Mouse (Mus musculus): ENCODE data around the gene Anxa11. TPM values are rescaled to one million over a fixed set of nuclear protein-coding genes. Genes with fewer than 3 reads are reported as not detected.

Anxa11 gene
- total and polyA plus RNA-seq, 3 experiments = 7.6 to 40.5 TPM; not detected in 1

GRCm38 (mm10) chr14:25863721-25864120 is 21.8 kb downstream of the Anxa11 start:
- TF ChIP-seq TBP (IDR thresholded peaks at IDR 0.05; ENCODE audit: low read depth, low read length) = no peak
- no peak for TF ChIP-seq POLR2A (IDR thresholded peaks at IDR 0.05; ENCODE audit: control insufficient read depth in 1 of 2, insufficient read depth in 1 of 2, low read depth in 1 of 2, low read length in 2 of 2, poor library complexity in 1 of 2)
- no peak for TF ChIP-seq MAZ (IDR thresholded peaks at IDR 0.05; ENCODE audit: low read depth, low read length)
- no peak for TF ChIP-seq ZMIZ1 (IDR thresholded peaks at IDR 0.05; ENCODE audit: low read depth, low read length)
- no peak for TF ChIP-seq RCOR1 (IDR thresholded peaks at IDR 0.05; ENCODE audit: low read depth, low read length)
- no peak for TF ChIP-seq NELFE (IDR thresholded peaks at IDR 0.05; ENCODE audit: low read depth, low read length)
- no peak for TF ChIP-seq MAX (IDR thresholded peaks at IDR 0.05; ENCODE audit: low read length)
- no peak for TF ChIP-seq SMC3 (IDR thresholded peaks at IDR 0.05; ENCODE audit: low read depth, low read length)
- TF ChIP-seq USF2 (IDR thresholded peaks at IDR 0.05; ENCODE audit: borderline replicate concordance in 1 of 2, insufficient read depth in 1 of 2, low read depth in 1 of 2, low read length in 2 of 2) = no peak

DNA sequence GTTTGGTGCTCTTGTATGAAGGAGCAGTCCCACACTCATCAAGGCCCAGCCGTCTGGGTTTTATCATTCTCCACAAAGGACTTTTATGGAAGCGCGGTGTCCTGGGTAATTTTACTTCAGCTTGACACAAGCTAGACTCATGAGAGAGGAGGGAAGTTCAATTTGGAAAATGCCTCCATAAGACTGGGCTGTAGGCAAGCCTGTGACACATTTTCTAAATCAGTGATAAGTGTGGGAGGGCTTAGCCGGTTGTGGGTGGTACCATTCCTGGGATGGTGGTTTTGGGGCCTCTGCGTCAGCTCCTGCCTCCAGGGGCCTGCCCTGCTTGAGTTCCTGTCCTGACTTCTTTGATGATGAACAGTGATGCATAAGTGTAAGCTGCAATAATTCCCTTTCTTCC is 23.3 kb downstream of the Anxa11 start:
- H3K79me2 ChIP-seq (ENCODE audit: control insufficient read depth, insufficient read depth, low read length, poor library complexity) = no peaks in the 10 kb centered on the region
- peaks cover 0 to 21% of the 10 kb centered on the region in 2 experiments; a peak in 2 of 4 replicates for H3K36me3 ChIP-seq (ENCODE audit: control insufficient read depth in 1 of 2, insufficient read depth in 2 of 2, low read length in 2 of 2)
- H3K9me3 ChIP-seq (replicated peaks; ENCODE audit: insufficient read depth, low read length) = no peaks in the 10 kb centered on the region
- H3K4me1 ChIP-seq (ENCODE audit: control insufficient read depth in 1 of 2, insufficient read depth in 2 of 2, low read length in 2 of 2) = peaks cover 13 to 29% of the 10 kb centered on the region in 2 experiments
- H3K27me3 ChIP-seq (ENCODE audit: control insufficient read depth in 1 of 2, insufficient read depth in 2 of 2, low read length in 2 of 2) = no peaks in the 10 kb centered on the region
- no peak overlapping the region for H3K4me3 ChIP-seq (ENCODE audit: control insufficient read depth in 1 of 2, insufficient read depth in 1 of 2, low read depth in 2 of 2, low read length in 2 of 2)
- no peak for TF ChIP-seq TBP (IDR thresholded peaks at IDR 0.05; ENCODE audit: low read depth, low read length)
- no peak for TF ChIP-seq HCFC1 (IDR thresholded peaks at IDR 0.05; ENCODE audit: low read depth, low read length)
- TF ChIP-seq UBTF (IDR thresholded peaks at IDR 0.05; ENCODE audit: borderline replicate concordance, insufficient read depth, low read depth, low read length) = no peak
- no peak for TF ChIP-seq CTCF (IDR thresholded peaks at IDR 0.05 in 2 of 3, conservative IDR thresholded peaks at IDR 0.05 in 1 of 3; ENCODE audit: control insufficient read depth in 1 of 3, insufficient read depth in 1 of 3, low read depth in 2 of 3, low read length in 3 of 3, poor library complexity in 1 of 3, severe bottlenecking in 1 of 3)
- no peak overlapping the region for H3K9ac ChIP-seq (ENCODE audit: control insufficient read depth, low read depth, low read length, poor library complexity, severe bottlenecking)
- no peak overlapping the region for H3K27ac ChIP-seq (ENCODE audit: control insufficient read depth, low read depth, low read length)
- DNase-seq (ENCODE audit: low read depth, low spot score) = no peak

More at GRCm38 (mm10) chr14:25863721-25864120, 21.8 kb downstream of the Anxa11 start:
- no peak overlapping the region for H3K27ac ChIP-seq (ENCODE audit: control insufficient read depth, low read depth, low read length)
- no peak overlapping the region for H3K9ac ChIP-seq (ENCODE audit: control insufficient read depth, low read depth, low read length, poor library complexity, severe bottlenecking)
- H3K79me2 ChIP-seq (ENCODE audit: control insufficient read depth, insufficient read depth, low read length, poor library complexity) = no peaks in the 10 kb centered on the region
- DNase-seq (ENCODE audit: low read depth, low spot score) = no peak
- peaks cover 11 to 20% of the 10 kb centered on the region in 2 experiments for H3K4me1 ChIP-seq (ENCODE audit: control insufficient read depth in 1 of 2, insufficient read depth in 2 of 2, low read length in 2 of 2)
- no peaks in the 10 kb centered on the region for H3K27me3 ChIP-seq (ENCODE audit: control insufficient read depth in 1 of 2, insufficient read depth in 2 of 2, low read length in 2 of 2)
- no peak overlapping the region for H3K4me3 ChIP-seq (ENCODE audit: control insufficient read depth in 1 of 2, insufficient read depth in 1 of 2, low read depth in 2 of 2, low read length in 2 of 2)
- peaks cover 0 to 16% of the 10 kb centered on the region in 2 experiments; a peak in 2 of 4 replicates for H3K36me3 ChIP-seq (ENCODE audit: control insufficient read depth in 1 of 2, insufficient read depth in 2 of 2, low read length in 2 of 2)
- no peaks in the 10 kb centered on the region for H3K9me3 ChIP-seq (replicated peaks; ENCODE audit: insufficient read depth, low read length)

GRCm38 (mm10) chr14:25866384-25866783 is 24.4 kb downstream of the Anxa11 start:
- Histone ChIP-seq H3K4me3 (ENCODE audit: control insufficient read depth in 1 of 2, insufficient read depth in 1 of 2, low read depth in 2 of 2, low read length in 2 of 2) (no peak overlapping the region), H3K79me2 (ENCODE audit: control insufficient read depth, insufficient read depth, low read length, poor library complexity) (no peaks in the 10 kb centered on the region), H3K27me3 (ENCODE audit: control insufficient read depth in 1 of 2, insufficient read depth in 2 of 2, low read length in 2 of 2) (no peaks in the 10 kb centered on the region), H3K9me3 (replicated peaks; ENCODE audit: insufficient read depth, low read length) (no peaks in the 10 kb centered on the region), H3K27ac (ENCODE audit: control insufficient read depth, low read depth, low read length) (no peak overlapping the region), H3K36me3 (ENCODE audit: control insufficient read depth in 1 of 2, insufficient read depth in 2 of 2, low read length in 2 of 2) (peaks cover 0 to 18% of the 10 kb centered on the region in 2 experiments; a peak in 2 of 4 replicates), H3K4me1 (ENCODE audit: control insufficient read depth in 1 of 2, insufficient read depth in 2 of 2, low read length in 2 of 2) (peaks cover 11 to 22% of the 10 kb centered on the region in 2 experiments), H3K9ac (ENCODE audit: control insufficient read depth, low read depth, low read length, poor library complexity, severe bottlenecking) (no peak overlapping the region)
- no peak for TF ChIP-seq TAL1 (IDR thresholded peaks at IDR 0.05; ENCODE audit: low read length)
- TF ChIP-seq GATA1 (IDR thresholded peaks at IDR 0.05; ENCODE audit: low read depth, low read length) = no peak
- no peak for TF ChIP-seq MAFK (IDR thresholded peaks at IDR 0.05; ENCODE audit: borderline replicate concordance, low read depth, low read length)
- no peak for TF ChIP-seq HCFC1 (IDR thresholded peaks at IDR 0.05; ENCODE audit: low read depth, low read length)
- no peak for TF ChIP-seq MAX (IDR thresholded peaks at IDR 0.05; ENCODE audit: low read length)
- TF ChIP-seq SMC3 (IDR thresholded peaks at IDR 0.05; ENCODE audit: low read depth, low read length) = no peak
- no peak for TF ChIP-seq TCF12 (IDR thresholded peaks at IDR 0.05; ENCODE audit: low read depth, low read length)
- TF ChIP-seq MEF2A (IDR thresholded peaks at IDR 0.05; ENCODE audit: extremely low read depth, insufficient replicate concordance, low read depth, low read length, poor library complexity, severe bottlenecking) = no peak
- no peak for TF ChIP-seq MYC (IDR thresholded peaks at IDR 0.05; ENCODE audit: low read depth, low read length)
- no peak for TF ChIP-seq EP300 (IDR thresholded peaks at IDR 0.05; ENCODE audit: low read depth in 1 of 2, low read length in 2 of 2)
- DNase-seq (ENCODE audit: low read depth, low spot score) = no peak

Data from MEL (cell line).